Mouse (Mus musculus) layer of hippocampus, postnatal 36 days (tissue): ENCODE results near the gene Adamtsl2. TPM values are rescaled to one million over a fixed set of nuclear protein-coding genes. Genes with fewer than 3 reads are reported as not detected.
A peak's percentile ranks its signal among the peaks of the same experiment; 100 is the strongest.

Source experiments
- DNase-seq, 2 experiments: peaks; one replicate each; pipeline ENCODE4 v3.0.0; 2022
- total RNA-seq, 2 experiments: library from RNA; stranded (reverse); gene quantifications; 2 replicates each; pipeline ENCODE4 v1.2.3; 2021

Adamtsl2 gene
- 10 to 100 TPM; 10.5 to 12.3 TPM for total RNA-seq

GRCm38 (mm10) chr2:27079152-27079584, at the start of gene Adamtsl2:
Gene Adamtsl2 (plus strand): TSS chr2:27079379.
- DNase-seq = peak; percentile 57 to 68

GRCm38 (mm10) chr2:27032361-27032760, 46.8 kb upstream of the Adamtsl2 start:
- DNase-seq = no peak

- no peak for DNase-seq
Measured at GRCm38 (mm10) chr2:27036003-27036402, 43.2 kb upstream of the Adamtsl2 start.

- DNase-seq = no peak
Measured at GRCm38 (mm10) chr2:27037008-27037407, 42.2 kb upstream of the Adamtsl2 start.

GRCm38 (mm10) chr2:27038596-27038995, 40.6 kb upstream of the Adamtsl2 start:
- peak in 1 of 2 experiments; percentile 68 for DNase-seq

GRCm38 (mm10) chr2:27039286-27039685, 39.9 kb upstream of the Adamtsl2 start:
- DNase-seq = no peak

GRCm38 (mm10) chr2:27042131-27042844, 36.9 kb upstream of the Adamtsl2 start:
- no peak for DNase-seq

GRCm38 (mm10) chr2:27043461-27043860, 35.7 kb upstream of the Adamtsl2 start:
- DNase-seq = peak; percentile 85

GRCm38 (mm10) chr2:27044166-27044565, 35.0 kb upstream of the Adamtsl2 start:
- DNase-seq = no peak

GRCm38 (mm10) chr2:27044641-27045040, 34.5 kb upstream of the Adamtsl2 start:
- no peak for DNase-seq

GRCm38 (mm10) chr2:27045979-27046770, 33.0 kb upstream of the Adamtsl2 start:
- no peak for DNase-seq

- DNase-seq = no peak
Measured at GRCm38 (mm10) chr2:27049408-27049807, 29.8 kb upstream of the Adamtsl2 start.

- DNase-seq = no peak
Measured at GRCm38 (mm10) chr2:27058251-27058650, 20.9 kb upstream of the Adamtsl2 start.

GRCm38 (mm10) chr2:27058751-27059150, 20.4 kb upstream of the Adamtsl2 start:
- no peak for DNase-seq

- no peak for DNase-seq
Measured at GRCm38 (mm10) chr2:27059187-27059586, 20.0 kb upstream of the Adamtsl2 start.

- DNase-seq = no peak
Measured at GRCm38 (mm10) chr2:27067124-27067523, 12.1 kb upstream of the Adamtsl2 start.

- DNase-seq = no peak
Measured at GRCm38 (mm10) chr2:27067996-27068395, 11.2 kb upstream of the Adamtsl2 start.

- DNase-seq = no peak
Measured at GRCm38 (mm10) chr2:27069646-27070045, 9.5 kb upstream of the Adamtsl2 start.

- no peak for DNase-seq
Measured at GRCm38 (mm10) chr2:27070247-27070813, 8.8 kb upstream of the Adamtsl2 start.

- DNase-seq = peak; percentile 82 to 85
Measured at GRCm38 (mm10) chr2:27071137-27071536, 8.0 kb upstream of the Adamtsl2 start.

GRCm38 (mm10) chr2:27071978-27072377, 7.2 kb upstream of the Adamtsl2 start, which contains the start of gene Mymk:
Gene Mymk (minus strand): TSS chr2:27072179.
- no peak for DNase-seq

- no peak for DNase-seq
Measured at GRCm38 (mm10) chr2:27073407-27073806, 5.8 kb upstream of the Adamtsl2 start.

GRCm38 (mm10) chr2:27074804-27075203, 4.4 kb upstream of the Adamtsl2 start:
- DNase-seq = no peak
